Mouse (Mus musculus): ENCODE data around the gene Cachd1. TPM values are rescaled to one million over a fixed set of nuclear protein-coding genes. Genes with fewer than 3 reads are reported as not detected.
A peak's percentile ranks its signal among the peaks of the same experiment; 100 is the strongest.

The Cachd1 gene
- total and polyA plus RNA-seq, 3 experiments = 6.1 to 55.2 (median 28.8) TPM

GRCm38 (mm10) chr4:100752278-100752677 lies 24.2 kb upstream of the Cachd1 start:
- no peaks in the 10 kb centered on the region for H3K36me3 ChIP-seq (replicated peaks)
- H3K27me3 ChIP-seq (ENCODE audit: insufficient read depth, low read length) = no peaks in the 10 kb centered on the region
- no peak overlapping the region for H3K4me3 ChIP-seq (ENCODE audit: low read depth, low read length)
- no peaks in the 10 kb centered on the region; the same call in 1 of the 2 replicates for H3K4me1 ChIP-seq (ENCODE audit: insufficient read depth, low read depth, low read length)
- peaks cover 7% of the 10 kb centered on the region for H3K9me3 ChIP-seq (replicated peaks)
- no peak for ATAC-seq (ENCODE audit: extremely low read depth, insufficient number of reproducible peaks, low FRiP score, poor library complexity, severe bottlenecking)
- DNase-seq (ENCODE audit: low spot score) = no peak
- no peak for TF ChIP-seq GATA2 (IDR thresholded peaks at IDR 0.05; ENCODE audit: borderline replicate concordance, low read depth, low read length)
- no peak for TF ChIP-seq GATA1 (IDR thresholded peaks at IDR 0.05; ENCODE audit: borderline replicate concordance, low read length)
- TF ChIP-seq TAL1 (conservative IDR thresholded peaks at IDR 0.05; ENCODE audit: low read depth, low read length) = no peak
- TF ChIP-seq POLR2AphosphoS5 (IDR thresholded peaks at IDR 0.05; ENCODE audit: insufficient replicate concordance, low read depth, low read length) = no peak
- TF ChIP-seq CTCF (IDR thresholded peaks at IDR 0.05; ENCODE audit: low read depth, low read length) = no peak

GRCm38 (mm10) chr4:100755632-100756031 lies 20.8 kb upstream of the Cachd1 start:
- peaks cover 8% of the 10 kb centered on the region for H3K9me3 ChIP-seq (replicated peaks)
- no peaks in the 10 kb centered on the region for H3K36me3 ChIP-seq (replicated peaks)
- no peaks in the 10 kb centered on the region; the same call in 1 of the 2 replicates for H3K4me1 ChIP-seq (ENCODE audit: insufficient read depth, low read depth, low read length)
- TF ChIP-seq GATA2 (IDR thresholded peaks at IDR 0.05; ENCODE audit: borderline replicate concordance, low read depth, low read length) (no peak), POLR2AphosphoS5 (IDR thresholded peaks at IDR 0.05; ENCODE audit: insufficient replicate concordance, low read depth, low read length) (no peak), GATA1 (IDR thresholded peaks at IDR 0.05; ENCODE audit: borderline replicate concordance, low read length) (no peak), CTCF (IDR thresholded peaks at IDR 0.05; ENCODE audit: low read depth, low read length) (no peak), TAL1 (conservative IDR thresholded peaks at IDR 0.05; ENCODE audit: low read depth, low read length) (no peak)
- peak; percentile 69 for ATAC-seq (ENCODE audit: extremely low read depth, insufficient number of reproducible peaks, low FRiP score, poor library complexity, severe bottlenecking)
- H3K27me3 ChIP-seq (ENCODE audit: insufficient read depth, low read length) = no peaks in the 10 kb centered on the region
- H3K4me3 ChIP-seq (ENCODE audit: low read depth, low read length) = no peak overlapping the region
- no peak for DNase-seq (ENCODE audit: low spot score)

- DNase-seq (ENCODE audit: low spot score) (no peak), ATAC-seq (ENCODE audit: extremely low read depth, insufficient number of reproducible peaks, low FRiP score, poor library complexity, severe bottlenecking) (no peak)
- Histone ChIP-seq H3K4me3 (ENCODE audit: low read depth, low read length) (no peak overlapping the region), H3K4me1 (ENCODE audit: insufficient read depth, low read depth, low read length) (no peaks in the 10 kb centered on the region; the same call in 1 of the 2 replicates), H3K9me3 (replicated peaks) (peaks cover 8% of the 10 kb centered on the region), H3K36me3 (replicated peaks) (no peaks in the 10 kb centered on the region), H3K27me3 (ENCODE audit: insufficient read depth, low read length) (no peaks in the 10 kb centered on the region)
- TF ChIP-seq TAL1 (conservative IDR thresholded peaks at IDR 0.05; ENCODE audit: low read depth, low read length) = no peak
- TF ChIP-seq CTCF (IDR thresholded peaks at IDR 0.05; ENCODE audit: low read depth, low read length) = no peak
- no peak for TF ChIP-seq GATA1 (IDR thresholded peaks at IDR 0.05; ENCODE audit: borderline replicate concordance, low read length)
- no peak for TF ChIP-seq GATA2 (IDR thresholded peaks at IDR 0.05; ENCODE audit: borderline replicate concordance, low read depth, low read length)
- TF ChIP-seq POLR2AphosphoS5 (IDR thresholded peaks at IDR 0.05; ENCODE audit: insufficient replicate concordance, low read depth, low read length) = no peak
Measured at GRCm38 (mm10) chr4:100756499-100756898, 20.0 kb upstream of the Cachd1 start.

- no peak for TF ChIP-seq CTCF (IDR thresholded peaks at IDR 0.05; ENCODE audit: low read depth, low read length)
- no peak for TF ChIP-seq POLR2AphosphoS5 (IDR thresholded peaks at IDR 0.05; ENCODE audit: insufficient replicate concordance, low read depth, low read length)
- no peak for TF ChIP-seq GATA2 (IDR thresholded peaks at IDR 0.05; ENCODE audit: borderline replicate concordance, low read depth, low read length)
- no peak for TF ChIP-seq TAL1 (conservative IDR thresholded peaks at IDR 0.05; ENCODE audit: low read depth, low read length)
- ATAC-seq (ENCODE audit: extremely low read depth, insufficient number of reproducible peaks, low FRiP score, poor library complexity, severe bottlenecking) (no peak), DNase-seq (ENCODE audit: low spot score) (no peak)
- Histone ChIP-seq H3K36me3 (replicated peaks) (no peaks in the 10 kb centered on the region), H3K4me1 (ENCODE audit: insufficient read depth, low read depth, low read length) (no peaks in the 10 kb centered on the region), H3K9me3 (replicated peaks) (peaks cover 8% of the 10 kb centered on the region), H3K27me3 (ENCODE audit: insufficient read depth, low read length) (no peaks in the 10 kb centered on the region), H3K4me3 (ENCODE audit: low read depth, low read length) (no peak overlapping the region)
Measured at GRCm38 (mm10) chr4:100758265-100758898, 18.1 kb upstream of the Cachd1 start.

- DNase-seq (ENCODE audit: low spot score) (no peak), ATAC-seq (ENCODE audit: extremely low read depth, insufficient number of reproducible peaks, low FRiP score, poor library complexity, severe bottlenecking) (no peak)
- H3K36me3 ChIP-seq (replicated peaks) = no peaks in the 10 kb centered on the region
- H3K4me3 ChIP-seq (ENCODE audit: low read depth, low read length) = no peak overlapping the region
- H3K9me3 ChIP-seq (replicated peaks) = 0 out of 2 replicates have a peak, but pooled peaks cover 4% of the 10 kb centered on the region
- no peaks in the 10 kb centered on the region for H3K4me1 ChIP-seq (ENCODE audit: insufficient read depth, low read depth, low read length)
- no peaks in the 10 kb centered on the region for H3K27me3 ChIP-seq (ENCODE audit: insufficient read depth, low read length)
- TF ChIP-seq TAL1 (conservative IDR thresholded peaks at IDR 0.05; ENCODE audit: low read depth, low read length) (no peak), GATA2 (IDR thresholded peaks at IDR 0.05; ENCODE audit: borderline replicate concordance, low read depth, low read length) (no peak), CTCF (IDR thresholded peaks at IDR 0.05; ENCODE audit: low read depth, low read length) (no peak), POLR2AphosphoS5 (IDR thresholded peaks at IDR 0.05; ENCODE audit: insufficient replicate concordance, low read depth, low read length) (no peak), GATA1 (IDR thresholded peaks at IDR 0.05; ENCODE audit: borderline replicate concordance, low read length) (no peak)
Measured at GRCm38 (mm10) chr4:100759603-100760002, 16.9 kb upstream of the Cachd1 start.

GRCm38 (mm10) chr4:100760416-100760815 lies 16.1 kb upstream of the Cachd1 start:
- no peaks in the 10 kb centered on the region for H3K27me3 ChIP-seq (ENCODE audit: insufficient read depth, low read length)
- ATAC-seq (ENCODE audit: extremely low read depth, insufficient number of reproducible peaks, low FRiP score, poor library complexity, severe bottlenecking) (no peak), DNase-seq (ENCODE audit: low spot score) (no peak)
- 0 out of 2 replicates have a peak, but pooled peaks cover 4% of the 10 kb centered on the region for H3K9me3 ChIP-seq (replicated peaks)
- H3K36me3 ChIP-seq (replicated peaks) = no peaks in the 10 kb centered on the region
- H3K4me1 ChIP-seq (ENCODE audit: insufficient read depth, low read depth, low read length) = no peaks in the 10 kb centered on the region
- H3K4me3 ChIP-seq (ENCODE audit: low read depth, low read length) = no peak overlapping the region
- no peak for TF ChIP-seq POLR2AphosphoS5 (IDR thresholded peaks at IDR 0.05; ENCODE audit: insufficient replicate concordance, low read depth, low read length)

All from G1E (cell line).